Mouse (Mus musculus) embryonic facial prominence, embryonic 10.5 days (tissue): ENCODE measurements at regions not wholly inside any gene's neighbourhood (a gene's known extent, or its start where the extent isn't known, plus 50 kb on each side); places are given as distances from the start of the nearest gene placed in this dataset.

ENCODE experiments used
- DNase-seq: peaks from one replicate; pipeline ENCODE4 v3.0.0-alpha.2; 2017; ENCODE audit warnings: low spot score
- H3K27ac ChIP-seq: fragments of 300-500 bp; sonication (generic); replicated peaks from 2 replicates; pipeline ENCODE4 v1.5.1; 2016; ENCODE audit warnings: mild to moderate bottlenecking
- H3K27me3 ChIP-seq: fragments of 300-500 bp; sonication (generic); replicated peaks from 2 replicates; pipeline ENCODE4 v1.6.1; 2016; ENCODE audit warnings: low read depth, mild to moderate bottlenecking; ENCODE audit not compliant: poor library complexity, severe bottlenecking
- H3K36me3 ChIP-seq: fragments of 300-500 bp; sonication (generic); replicated peaks from 2 replicates; pipeline ENCODE4 v1.6.1; 2016; ENCODE audit warnings: mild to moderate bottlenecking, moderate library complexity
- H3K4me1 ChIP-seq: fragments of 300-500 bp; sonication (generic); 2 replicates; pipeline ENCODE4 v1.6.1; 2016
- H3K4me3 ChIP-seq: fragments of 300-500 bp; sonication (generic); 2 replicates; pipeline ENCODE4 v1.5.1; 2016; ENCODE audit warnings: mild to moderate bottlenecking, moderate library complexity
- H3K9me3 ChIP-seq: fragments of 300-500 bp; sonication (generic); 2 replicates; pipeline ENCODE4 v1.6.1; 2016; ENCODE audit warnings: mild to moderate bottlenecking
- WGBS: fragments of 180-500 bp; shearing (Covaris S2); methylation state at CpG from one replicate; pipeline ENCODE4 v1.1.7; 2016; 5-methylcytosine and 5-hydroxymethylcytosine counted together

DNA sequence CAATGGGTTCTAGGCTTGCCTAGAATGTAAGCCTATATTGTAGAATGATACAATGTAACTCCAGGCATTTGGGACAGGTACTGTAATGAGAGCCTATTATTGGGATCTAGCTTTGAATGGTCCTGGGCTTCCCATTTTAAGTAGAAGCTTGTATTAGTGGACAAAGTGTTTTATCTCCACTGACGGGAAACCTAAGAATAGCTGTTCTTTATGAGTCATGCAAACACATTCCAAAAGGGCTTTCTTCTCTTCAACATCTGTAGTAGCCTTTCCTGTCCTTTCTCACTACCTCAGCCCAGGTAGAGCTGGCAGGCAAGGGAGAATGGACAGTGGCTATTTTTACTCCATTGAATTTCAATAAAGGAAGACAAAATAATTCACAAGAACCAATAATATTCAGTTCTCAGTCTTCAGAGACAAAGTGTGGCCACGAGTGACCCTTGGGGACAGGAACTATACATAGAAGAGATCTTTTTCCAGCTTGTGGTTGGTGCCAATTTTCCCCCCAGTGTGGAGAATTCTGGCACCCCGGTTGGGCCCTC, 82.8 kb downstream of the Csl start:
- peaks cover under 1% of the 10 kb centered on the region; the same call in 1 of the 2 replicates for H3K4me1 ChIP-seq
- H3K9me3 ChIP-seq: no peaks in the 10 kb centered on the region
- H3K36me3 ChIP-seq: no peaks in the 10 kb centered on the region
- WGBS: 81% methylated on average over 3 of the region's 3 CpGs
- no peak overlapping the region for H3K4me3 ChIP-seq
- H3K27me3 ChIP-seq: 0 out of 2 replicates have a peak, but pooled peaks cover 3% of the 10 kb centered on the region
- no peak overlapping the region for H3K27ac ChIP-seq
- no peak for DNase-seq

DNA sequence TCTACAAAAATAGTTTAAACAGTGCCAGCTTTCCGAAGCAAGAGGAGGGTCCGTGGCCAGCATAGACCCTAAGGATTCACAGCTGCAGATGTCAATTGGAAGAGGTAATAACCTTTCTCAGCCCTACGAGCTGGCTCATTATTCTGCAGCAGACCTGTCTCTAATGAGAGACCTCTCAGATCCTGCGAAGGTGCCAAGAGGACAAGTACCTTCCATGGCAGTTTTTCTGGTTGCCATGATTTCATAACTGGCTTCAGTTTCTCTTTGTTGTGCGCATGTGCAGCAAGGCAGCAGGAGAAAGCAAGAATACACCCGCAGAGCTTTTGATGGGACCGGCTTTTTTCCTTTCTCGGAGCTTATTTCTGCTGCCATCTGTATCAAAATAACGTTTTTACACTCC, 81.4 kb downstream of the Csl start:
- Histone ChIP-seq H3K9me3 (no peaks in the 10 kb centered on the region), H3K4me3 (no peak overlapping the region), H3K4me1 (peaks cover 5% of the 10 kb centered on the region; the same call in 1 of the 2 replicates), H3K27me3 (0 out of 2 replicates have a peak, but pooled peaks cover 3% of the 10 kb centered on the region), H3K27ac (no peak overlapping the region), H3K36me3 (no peaks in the 10 kb centered on the region)
- DNase-seq: no peak
- 85% methylated on average over 9 of the region's 9 CpGs for WGBS

DNA sequence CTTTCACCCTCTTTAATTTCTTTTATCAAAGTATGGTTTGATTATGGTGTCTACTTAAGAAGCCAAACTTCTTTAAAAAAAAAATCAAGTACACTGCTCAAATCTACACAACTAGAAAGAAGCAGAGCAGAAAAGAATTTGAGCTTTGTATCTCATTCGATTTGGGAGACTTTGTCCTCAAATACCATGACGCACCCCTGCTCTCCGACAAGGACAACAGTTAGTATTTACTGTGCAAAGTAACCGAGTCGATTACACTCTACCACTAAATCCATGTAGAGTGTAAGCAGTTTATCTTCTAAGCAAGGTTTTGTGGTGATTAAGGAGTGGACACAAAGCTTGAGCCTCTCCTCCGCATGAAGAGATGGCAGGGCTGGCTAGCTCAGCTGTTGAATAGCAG, 79.6 kb downstream of the Csl start:
- no peak for DNase-seq
- WGBS: 86% methylated on average over 6 of the region's 6 CpGs
- H3K9me3 ChIP-seq: no peaks in the 10 kb centered on the region

DNA sequence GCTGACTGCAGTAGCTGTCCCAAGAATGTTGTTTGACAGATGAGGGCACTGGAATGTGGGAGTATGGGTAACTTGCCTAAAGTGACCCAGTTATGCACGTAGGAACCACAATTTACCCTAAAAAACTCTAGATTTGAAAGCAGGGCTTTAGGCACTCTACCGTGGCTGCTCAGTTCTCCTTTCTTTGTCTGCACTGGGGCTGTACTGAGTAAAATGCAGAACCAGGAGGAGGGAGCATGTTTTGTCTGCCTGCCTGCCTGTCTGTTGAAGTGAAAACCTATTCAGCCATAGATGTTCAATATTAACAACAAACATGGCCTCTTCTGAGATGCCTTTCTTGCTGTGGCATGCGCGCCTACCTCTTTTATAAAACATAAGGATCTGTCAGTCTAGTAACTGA, 77.5 kb downstream of the Csl start:
- Histone ChIP-seq H3K36me3 (no peaks in the 10 kb centered on the region), H3K4me1 (peaks cover 9% of the 10 kb centered on the region), H3K27ac (no peak overlapping the region), H3K27me3 (0 out of 2 replicates have a peak, but pooled peaks cover 3% of the 10 kb centered on the region), H3K9me3 (no peaks in the 10 kb centered on the region), H3K4me3 (no peak overlapping the region)
- DNase-seq: no peak
- WGBS: 68% methylated on average over 4 of the region's 4 CpGs

More for the DNA sequence above, 79.6 kb downstream of the Csl start:
- H3K4me1 ChIP-seq: peaks cover 5% of the 10 kb centered on the region; the same call in 1 of the 2 replicates
- H3K27ac ChIP-seq: no peak overlapping the region
- no peak overlapping the region for H3K4me3 ChIP-seq
- no peaks in the 10 kb centered on the region for H3K36me3 ChIP-seq
- H3K27me3 ChIP-seq: 0 out of 2 replicates have a peak, but pooled peaks cover 3% of the 10 kb centered on the region

DNA sequence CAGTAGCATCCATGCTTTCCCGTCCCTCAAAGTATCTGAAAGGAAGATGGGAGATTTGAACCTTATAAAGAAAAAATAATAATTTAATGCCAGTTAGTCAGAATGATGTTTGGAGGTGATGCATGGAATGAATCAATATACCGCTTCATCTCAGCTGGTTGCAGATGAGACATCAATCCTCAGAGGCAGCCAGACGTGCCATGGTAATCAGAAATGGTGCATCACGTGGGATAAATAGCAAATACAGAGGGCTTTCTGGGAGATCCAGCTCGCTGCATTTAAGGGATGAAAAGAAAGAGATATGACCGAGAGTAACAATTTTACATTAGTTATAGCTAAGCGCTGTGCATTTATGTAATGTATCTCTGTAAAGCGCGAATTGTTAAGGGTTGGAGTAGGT, 77.1 kb downstream of the Csl start:
- no peak for DNase-seq
- H3K4me3 ChIP-seq: no peak overlapping the region
- no peak overlapping the region for H3K27ac ChIP-seq
- no peaks in the 10 kb centered on the region for H3K36me3 ChIP-seq
- peaks cover 9% of the 10 kb centered on the region for H3K4me1 ChIP-seq
- H3K9me3 ChIP-seq: no peaks in the 10 kb centered on the region
- 89% methylated on average over 9 of the region's 9 CpGs for WGBS
- 0 out of 2 replicates have a peak, but pooled peaks cover 3% of the 10 kb centered on the region for H3K27me3 ChIP-seq

DNA sequence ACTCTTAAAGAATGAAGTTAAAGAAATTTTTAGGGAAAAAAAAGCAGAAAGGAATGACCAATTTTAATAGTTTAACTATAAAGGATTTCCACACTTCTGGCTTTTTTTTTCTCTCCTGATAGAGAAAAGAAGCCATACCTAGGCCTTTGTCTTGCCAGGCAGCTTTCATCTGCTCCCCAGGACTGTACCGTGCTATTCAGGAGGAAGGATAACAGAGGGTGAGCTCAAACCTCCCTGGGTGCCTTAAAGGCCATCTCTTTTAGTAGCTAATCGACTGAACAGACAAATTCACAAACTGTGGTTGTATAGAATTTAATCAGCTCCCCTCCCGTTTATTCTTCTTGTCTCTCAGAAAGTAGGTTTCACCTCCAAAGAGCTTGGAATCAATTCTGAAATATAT, 76.1 kb downstream of the Csl start:
- peaks cover 9% of the 10 kb centered on the region for H3K4me1 ChIP-seq
- no peak overlapping the region for H3K27ac ChIP-seq
- WGBS: 31% methylated on average over 3 of the region's 3 CpGs
- no peaks in the 10 kb centered on the region for H3K9me3 ChIP-seq
- no peak overlapping the region for H3K4me3 ChIP-seq
- no peaks in the 10 kb centered on the region for H3K36me3 ChIP-seq
- no peak for DNase-seq
- H3K27me3 ChIP-seq: 0 out of 2 replicates have a peak, but pooled peaks cover 3% of the 10 kb centered on the region

DNA sequence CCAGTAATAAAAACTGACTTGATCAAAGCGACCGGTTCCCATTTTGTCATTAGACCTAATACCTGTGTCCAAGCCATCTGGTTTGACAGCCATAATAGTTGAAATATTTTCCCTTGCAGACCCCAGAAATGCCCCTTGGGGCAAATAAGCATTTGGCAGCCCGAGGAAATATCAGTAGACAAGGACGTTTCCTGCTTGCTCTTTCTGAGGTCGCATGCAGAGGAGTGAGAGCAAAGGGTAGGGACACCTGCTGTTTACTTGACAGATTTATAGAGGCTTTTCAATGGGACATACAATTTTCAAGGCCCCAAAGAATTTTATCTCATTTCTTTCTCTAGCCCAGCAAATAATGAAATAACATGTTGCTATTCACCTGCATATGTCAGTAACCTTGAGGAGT, 73.5 kb downstream of the Csl start:
- Histone ChIP-seq H3K36me3 (no peaks in the 10 kb centered on the region), H3K27ac (no peak overlapping the region), H3K27me3 (no peaks in the 10 kb centered on the region), H3K4me1 (peaks cover 9% of the 10 kb centered on the region), H3K9me3 (no peaks in the 10 kb centered on the region), H3K4me3 (no peak overlapping the region)
- whole genome bisulfite sequencing: 47% methylated on average over 5 of the region's 5 CpGs
- DNase-seq: peak; percentile 10

DNA sequence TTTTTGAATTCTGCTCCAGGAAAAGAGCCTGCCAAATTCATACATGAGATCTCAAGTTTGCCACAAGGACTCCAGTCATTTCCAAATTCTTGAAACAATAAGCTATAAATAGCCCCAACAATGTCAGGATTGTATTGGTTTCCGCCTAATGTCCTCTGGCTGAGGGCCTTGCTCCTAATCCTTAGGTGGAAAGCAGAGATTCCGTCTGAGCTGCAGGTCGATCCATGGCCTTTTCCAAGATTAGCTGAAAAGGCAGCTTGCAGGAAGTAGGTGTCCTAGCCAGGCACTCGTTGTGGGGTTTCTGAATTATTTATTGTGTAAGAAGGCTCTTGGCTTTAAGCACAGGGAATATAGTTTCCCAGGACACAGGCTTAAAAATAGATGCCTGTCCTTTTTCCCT, 72.4 kb downstream of the Csl start:
- Histone ChIP-seq H3K4me1 (peaks cover 5% of the 10 kb centered on the region), H3K4me3 (no peak overlapping the region), H3K36me3 (no peaks in the 10 kb centered on the region), H3K9me3 (no peaks in the 10 kb centered on the region), H3K27me3 (no peaks in the 10 kb centered on the region), H3K27ac (no peak overlapping the region)
- no peak for DNase-seq
- 61% methylated on average over 4 of the region's 4 CpGs for WGBS

DNA sequence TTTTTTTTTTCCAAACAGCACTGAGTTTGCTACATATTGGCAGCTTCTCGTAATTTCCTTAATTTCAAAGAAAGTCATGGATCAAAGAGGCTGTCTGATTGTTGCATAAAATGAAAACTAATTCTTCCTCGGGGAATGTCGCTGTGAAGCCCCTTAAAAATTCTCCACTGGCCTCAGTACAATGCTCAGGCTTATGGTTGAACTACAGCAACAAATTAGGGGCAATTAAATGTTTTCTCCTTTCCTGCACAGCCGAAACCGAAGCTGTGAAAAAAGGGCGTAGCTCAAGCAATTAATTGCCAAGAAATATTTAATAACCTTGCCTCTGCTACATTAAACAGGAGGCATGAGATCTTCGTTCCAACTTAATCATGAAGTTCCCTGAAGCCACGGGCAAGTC, 61.8 kb downstream of the Csl start:
- Histone ChIP-seq H3K27ac (no peak overlapping the region), H3K9me3 (no peaks in the 10 kb centered on the region), H3K27me3 (no peaks in the 10 kb centered on the region), H3K4me1 (peaks cover 9% of the 10 kb centered on the region), H3K4me3 (no peak overlapping the region), H3K36me3 (no peaks in the 10 kb centered on the region)
- no peak for DNase-seq
- WGBS: 74% methylated on average over 8 of the region's 8 CpGs

DNA sequence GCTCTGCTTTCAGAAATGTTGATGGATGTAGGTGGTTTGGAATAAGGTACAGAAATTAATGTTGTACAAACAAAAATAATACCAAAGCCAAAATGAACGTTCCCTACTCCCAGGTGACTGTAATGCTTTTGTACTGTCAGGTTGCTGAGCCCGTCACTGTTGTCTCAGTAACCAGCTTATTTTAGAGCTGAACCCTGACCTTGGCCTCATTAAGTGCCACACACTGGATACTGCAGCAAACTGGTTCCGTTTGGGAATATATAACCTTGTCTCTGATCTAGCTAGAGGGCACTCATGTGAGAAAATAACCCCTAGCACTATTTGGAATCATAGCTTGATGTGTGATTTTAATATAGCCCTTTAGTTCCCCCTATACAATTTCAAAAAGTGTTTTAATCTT, 60.0 kb downstream of the Csl start:
- no peak for DNase-seq
- Histone ChIP-seq H3K36me3 (no peaks in the 10 kb centered on the region), H3K4me1 (peaks cover 9% of the 10 kb centered on the region), H3K27ac (no peak overlapping the region), H3K4me3 (no peak overlapping the region), H3K27me3 (no peaks in the 10 kb centered on the region), H3K9me3 (no peaks in the 10 kb centered on the region)
- 26% methylated on average over 3 of the region's 3 CpGs for WGBS

DNA sequence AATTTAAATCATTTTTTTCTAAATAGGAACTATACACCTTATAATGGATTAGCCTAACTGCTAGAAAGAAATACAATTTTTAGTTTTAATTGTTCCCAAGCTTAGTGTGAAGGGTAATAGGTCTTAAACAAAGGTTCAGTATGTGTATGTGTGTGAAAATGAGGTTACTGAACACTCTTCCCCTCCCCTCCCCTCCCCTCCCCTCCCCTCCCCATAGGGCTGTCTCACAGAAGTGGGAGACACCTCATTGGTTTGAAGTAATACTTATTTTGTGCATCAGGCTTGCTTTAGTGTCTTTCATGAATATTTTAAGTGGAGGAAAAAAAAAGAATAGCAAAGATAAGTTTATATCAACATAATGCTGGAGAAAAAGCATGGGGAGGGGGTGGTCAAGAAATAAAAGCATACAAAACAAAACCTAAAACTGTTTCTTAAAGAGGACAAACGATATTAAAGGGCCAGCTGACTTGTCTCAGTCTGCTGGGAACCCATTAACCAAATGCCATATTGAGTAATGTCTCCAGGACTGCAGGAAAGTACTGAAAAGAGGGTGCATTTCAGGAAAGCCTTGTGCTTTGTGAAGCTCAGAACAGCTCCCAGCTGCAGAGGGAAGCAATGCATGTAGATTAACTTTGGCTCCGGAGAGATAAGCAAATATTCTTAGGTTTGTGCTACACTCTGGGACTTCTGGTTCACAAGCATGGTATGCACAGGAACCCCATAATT, 59.2 kb downstream of the Csl start:
- Histone ChIP-seq H3K27me3 (no peaks in the 10 kb centered on the region), H3K4me3 (no peak overlapping the region), H3K36me3 (no peaks in the 10 kb centered on the region), H3K4me1 (peaks cover 9% of the 10 kb centered on the region), H3K27ac (no peak overlapping the region), H3K9me3 (no peaks in the 10 kb centered on the region)
- DNase-seq: no peak
- 66% methylated on average over 2 of the region's 2 CpGs for WGBS
